Mouse (Mus musculus): Measurements from ENCODE around the gene Pbx1. TPM values are rescaled to one million over a fixed set of nuclear protein-coding genes. Genes with fewer than 3 reads are reported as not detected.

Pbx1 gene
- polyA plus RNA-seq, 1 experiment from 2014 or later: 48.8 TPM

GRCm38 (mm10) chr1:168430868-168431710, 981 bp downstream of the Pbx1 start:
- no peaks in the 10 kb centered on the region for H3K4me1 ChIP-seq (ENCODE audit: insufficient read depth)
- no peaks in the 10 kb centered on the region for H3K36me3 ChIP-seq (ENCODE audit: insufficient read depth)
- no peak for TF ChIP-seq CTCF (IDR thresholded peaks at IDR 0.05; ENCODE audit: low read depth)
- H3K4me2 ChIP-seq: peak overlapping the region; percentile 68
- DNase-seq (peak; percentile 64), ATAC-seq (ENCODE audit: insufficient read depth) (no peak)
- H3K27me3 ChIP-seq (ENCODE audit: insufficient read depth, low read length): no peaks in the 10 kb centered on the region
- WGBS: under 1% methylated on average over 37 of the region's 37 CpGs
- H3K27ac ChIP-seq (ENCODE audit: low read depth): peak overlapping the region; percentile 100
- peak overlapping the region; percentile 92 for H3K9ac ChIP-seq
- peak overlapping the region; percentile 69 for H3K4me3 ChIP-seq (ENCODE audit: low read depth, low read length)
- H3K9me3 ChIP-seq (ENCODE audit: low read depth, low read length): no peaks in the 10 kb centered on the region

- no peaks in the 10 kb centered on the region for H3K9me3 ChIP-seq (ENCODE audit: low read depth, low read length)
- no peak for ATAC-seq (ENCODE audit: insufficient read depth)
- H3K36me3 ChIP-seq (ENCODE audit: insufficient read depth): peaks cover 4% of the 10 kb centered on the region; the same call in 1 of the 2 replicates
- WGBS: 2% methylated on average over 5 of the region's 5 CpGs
- peaks cover 4% of the 10 kb centered on the region; the same call in 1 of the 2 replicates for H3K4me1 ChIP-seq (ENCODE audit: insufficient read depth)
- H3K4me3 ChIP-seq (ENCODE audit: low read depth, low read length): peak overlapping the region; percentile 69
- peak; percentile 52 for DNase-seq
- TF ChIP-seq CTCF (IDR thresholded peaks at IDR 0.05; ENCODE audit: low read depth): no peak
- peak overlapping the region; percentile 100 for H3K27ac ChIP-seq (ENCODE audit: low read depth)
- H3K9ac ChIP-seq: peak overlapping the region; percentile 92
- no peaks in the 10 kb centered on the region for H3K27me3 ChIP-seq (ENCODE audit: insufficient read depth, low read length)
- H3K4me2 ChIP-seq: peak overlapping the region; percentile 68
These were observed 2.0 kb downstream of the Pbx1 start for GRCm38 (mm10) chr1:168429856-168430644.

- H3K4me2 ChIP-seq: peak overlapping the region; percentile 68
- ATAC-seq (ENCODE audit: insufficient read depth): no peak
- WGBS: 2% methylated on average over 5 of the region's 5 CpGs
- no peaks in the 10 kb centered on the region for H3K27me3 ChIP-seq (ENCODE audit: insufficient read depth, low read length)
- peaks cover 7% of the 10 kb centered on the region for H3K4me1 ChIP-seq (ENCODE audit: insufficient read depth)
- peak overlapping the region; percentile 100 for H3K27ac ChIP-seq (ENCODE audit: low read depth)
- no peak for TF ChIP-seq CTCF (IDR thresholded peaks at IDR 0.05; ENCODE audit: low read depth)
- H3K36me3 ChIP-seq (ENCODE audit: insufficient read depth): peaks cover 4% of the 10 kb centered on the region; the same call in 1 of the 2 replicates
- DNase-seq: peak; percentile 55
- no peaks in the 10 kb centered on the region for H3K9me3 ChIP-seq (ENCODE audit: low read depth, low read length)
- peak overlapping the region; percentile 92 for H3K9ac ChIP-seq
- peak overlapping the region; percentile 69 for H3K4me3 ChIP-seq (ENCODE audit: low read depth, low read length)
These were observed 2.7 kb downstream of the Pbx1 start for GRCm38 (mm10) chr1:168429406-168429805.

- no peak for TF ChIP-seq CTCF (IDR thresholded peaks at IDR 0.05; ENCODE audit: low read depth)
- Histone ChIP-seq H3K4me3 (ENCODE audit: low read depth, low read length) (peak overlapping the region; percentile 69), H3K9me3 (ENCODE audit: low read depth, low read length) (no peaks in the 10 kb centered on the region), H3K27me3 (ENCODE audit: insufficient read depth, low read length) (no peaks in the 10 kb centered on the region), H3K9ac (peak overlapping the region; percentile 92), H3K36me3 (ENCODE audit: insufficient read depth) (peaks cover 4% of the 10 kb centered on the region; the same call in 1 of the 2 replicates), H3K4me1 (ENCODE audit: insufficient read depth) (peaks cover 17% of the 10 kb centered on the region), H3K4me2 (peak overlapping the region; percentile 68), H3K27ac (ENCODE audit: low read depth) (peak overlapping the region; percentile 74)
- 9% methylated on average over 6 of the region's 6 CpGs for WGBS
- ATAC-seq (ENCODE audit: insufficient read depth) (no peak), DNase-seq (no peak)
These were observed 3.8 kb downstream of the Pbx1 start for GRCm38 (mm10) chr1:168428255-168428654.

GRCm38 (mm10) chr1:168427596-168427995, 4.5 kb downstream of the Pbx1 start:
- Histone ChIP-seq H3K4me1 (ENCODE audit: insufficient read depth) (peaks cover 20% of the 10 kb centered on the region), H3K36me3 (ENCODE audit: insufficient read depth) (peaks cover 6% of the 10 kb centered on the region), H3K9me3 (ENCODE audit: low read depth, low read length) (no peaks in the 10 kb centered on the region), H3K4me2 (peak overlapping the region; percentile 68), H3K27me3 (ENCODE audit: insufficient read depth, low read length) (no peaks in the 10 kb centered on the region), H3K4me3 (ENCODE audit: low read depth, low read length) (peak overlapping the region; percentile 69), H3K9ac (peak overlapping the region; percentile 92), H3K27ac (ENCODE audit: low read depth) (peak overlapping the region; percentile 74; the same call in 1 of the 2 replicates)
- ATAC-seq (ENCODE audit: insufficient read depth): no peak
- TF ChIP-seq CTCF (IDR thresholded peaks at IDR 0.05; ENCODE audit: low read depth): no peak
- 7% methylated on average over 4 of the region's 4 CpGs for WGBS
- peak; percentile 60 for DNase-seq

GRCm38 (mm10) chr1:168426900-168427299, 5.2 kb downstream of the Pbx1 start:
- no peak overlapping the region for H3K27ac ChIP-seq (ENCODE audit: low read depth)

More at GRCm38 (mm10) chr1:168426900-168427299, 5.2 kb downstream of the Pbx1 start:
- TF ChIP-seq CTCF (IDR thresholded peaks at IDR 0.05; ENCODE audit: low read depth): no peak
- H3K4me2 ChIP-seq: peak overlapping the region; percentile 68
- H3K4me3 ChIP-seq (ENCODE audit: low read depth, low read length): peak overlapping the region; percentile 69
- 10% methylated on average over 9 of the region's 9 CpGs for WGBS
- H3K9ac ChIP-seq: peak overlapping the region; percentile 92
- DNase-seq (no peak), ATAC-seq (ENCODE audit: insufficient read depth) (no peak)
- peaks cover 20% of the 10 kb centered on the region for H3K4me1 ChIP-seq (ENCODE audit: insufficient read depth)
- no peaks in the 10 kb centered on the region for H3K9me3 ChIP-seq (ENCODE audit: low read depth, low read length)
- no peaks in the 10 kb centered on the region for H3K27me3 ChIP-seq (ENCODE audit: insufficient read depth, low read length)
- H3K36me3 ChIP-seq (ENCODE audit: insufficient read depth): peaks cover 13% of the 10 kb centered on the region

All from lung, embryonic 14.5 days (tissue).